Mouse (Mus musculus): ENCODE results near the gene Adam30. TPM values are rescaled to one million over a fixed set of nuclear protein-coding genes. Genes with fewer than 3 reads are reported as not detected.

The Adam30 gene
- polyA plus RNA-seq, 1 experiment from 2014 or later: not detected

DNA sequence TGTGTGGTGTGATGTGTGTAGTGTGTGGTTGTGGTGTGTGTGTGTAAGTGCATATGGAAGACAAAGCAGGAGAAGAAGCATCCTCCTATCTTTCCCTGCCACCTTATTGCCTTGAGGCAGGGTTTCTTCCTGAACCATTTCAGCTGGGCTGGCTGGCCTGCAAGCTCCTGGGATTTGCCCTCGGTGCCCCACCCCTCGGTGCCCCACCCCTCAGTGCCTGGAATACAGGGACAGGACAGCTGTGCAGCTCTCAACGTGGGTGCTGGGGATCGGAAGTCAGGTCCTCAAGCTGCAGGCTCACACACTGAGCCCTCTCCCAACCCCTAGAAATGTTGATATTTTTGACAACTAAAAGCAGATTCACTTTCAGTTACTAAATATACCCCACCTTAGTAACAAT is 4.3 kb upstream of the Adam30 start:
- Histone ChIP-seq H3K27ac (replicated peaks; ENCODE audit: low read depth, low read length) (no peak overlapping the region), H3K36me3 (replicated peaks; ENCODE audit: control insufficient read depth, insufficient read depth, low read depth, low read length) (no peaks in the 10 kb centered on the region), H3K27me3 (ENCODE audit: control insufficient read depth, insufficient read depth, low read length) (no peaks in the 10 kb centered on the region), H3K9me3 (replicated peaks; ENCODE audit: control insufficient read depth, low read length) (no peaks in the 10 kb centered on the region), H3K4me1 (ENCODE audit: control insufficient read depth, insufficient read depth, low read length) (no peaks in the 10 kb centered on the region), H3K9ac (replicated peaks; ENCODE audit: low read length) (no peak overlapping the region), H3K4me2 (ENCODE audit: low read depth, low read length) (no peak overlapping the region), H3K4me3 (ENCODE audit: low read depth, low read length) (no peak overlapping the region)
- ATAC-seq (replicated peaks; ENCODE audit: insufficient number of reproducible peaks, low FRiP score, low TSS enrichment, low read depth) (no peak), DNase-seq (ENCODE audit: low spot score) (no peak)
- WGBS: 48% methylated on average over 4 of the region's 4 CpGs

- WGBS: 58% methylated on average over 2 of the region's 2 CpGs
- ATAC-seq (replicated peaks; ENCODE audit: insufficient number of reproducible peaks, low FRiP score, low TSS enrichment, low read depth) (no peak), DNase-seq (ENCODE audit: low spot score) (no peak)
- no peak overlapping the region for H3K27ac ChIP-seq (replicated peaks; ENCODE audit: low read depth, low read length)
- H3K36me3 ChIP-seq (replicated peaks; ENCODE audit: control insufficient read depth, insufficient read depth, low read depth, low read length): no peaks in the 10 kb centered on the region
- H3K4me3 ChIP-seq (ENCODE audit: low read depth, low read length): no peak overlapping the region
- H3K4me2 ChIP-seq (ENCODE audit: low read depth, low read length): no peak overlapping the region
- no peak overlapping the region for H3K9ac ChIP-seq (replicated peaks; ENCODE audit: low read length)
- H3K9me3 ChIP-seq (replicated peaks; ENCODE audit: control insufficient read depth, low read length): no peaks in the 10 kb centered on the region
- H3K27me3 ChIP-seq (ENCODE audit: control insufficient read depth, insufficient read depth, low read length): no peaks in the 10 kb centered on the region
- H3K4me1 ChIP-seq (ENCODE audit: control insufficient read depth, insufficient read depth, low read length): no peaks in the 10 kb centered on the region
These were observed 3.4 kb upstream of the Adam30 start for GRCm38 (mm10) chr3:98157073-98157472.

- no peaks in the 10 kb centered on the region for H3K27me3 ChIP-seq (ENCODE audit: control insufficient read depth, insufficient read depth, low read length)
- H3K9me3 ChIP-seq (replicated peaks; ENCODE audit: control insufficient read depth, low read length): no peaks in the 10 kb centered on the region
- 49% methylated on average over 2 of the region's 2 CpGs for WGBS
- no peak overlapping the region for H3K4me2 ChIP-seq (ENCODE audit: low read depth, low read length)
- H3K36me3 ChIP-seq (replicated peaks; ENCODE audit: control insufficient read depth, insufficient read depth, low read depth, low read length): no peaks in the 10 kb centered on the region
- no peaks in the 10 kb centered on the region for H3K4me1 ChIP-seq (ENCODE audit: control insufficient read depth, insufficient read depth, low read length)
- ATAC-seq (replicated peaks; ENCODE audit: insufficient number of reproducible peaks, low FRiP score, low TSS enrichment, low read depth) (no peak), DNase-seq (ENCODE audit: low spot score) (no peak)
- H3K27ac ChIP-seq (replicated peaks; ENCODE audit: low read depth, low read length): no peak overlapping the region
- H3K4me3 ChIP-seq (ENCODE audit: low read depth, low read length): no peak overlapping the region
- no peak overlapping the region for H3K9ac ChIP-seq (replicated peaks; ENCODE audit: low read length)
These were observed 2.8 kb upstream of the Adam30 start for GRCm38 (mm10) chr3:98157585-98157984.

DNA sequence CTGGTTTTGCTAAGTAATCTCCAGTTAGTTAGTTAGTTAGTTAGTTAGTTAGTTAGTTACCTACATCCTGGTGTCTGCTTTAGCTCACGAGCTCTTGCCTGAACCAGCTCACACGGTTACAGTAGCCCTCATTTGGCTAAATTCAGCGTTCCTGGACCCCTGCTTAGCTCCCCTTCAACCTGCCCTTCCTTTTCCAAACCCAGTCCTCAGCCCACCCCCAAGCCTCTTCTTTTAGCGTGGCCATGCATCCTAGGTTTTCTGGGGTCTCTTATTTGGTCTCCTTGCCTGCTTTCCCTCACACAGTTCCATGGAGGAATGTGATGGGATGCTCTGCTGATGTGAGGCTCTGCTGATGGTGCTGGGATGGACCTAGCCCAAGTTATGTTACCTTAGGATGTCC is 1.8 kb upstream of the Adam30 start:
- H3K27me3 ChIP-seq (ENCODE audit: control insufficient read depth, insufficient read depth, low read length): no peaks in the 10 kb centered on the region
- H3K4me2 ChIP-seq (ENCODE audit: low read depth, low read length): no peak overlapping the region
- H3K9ac ChIP-seq (replicated peaks; ENCODE audit: low read length): no peak overlapping the region
- no peak overlapping the region for H3K4me3 ChIP-seq (ENCODE audit: low read depth, low read length)
- H3K27ac ChIP-seq (replicated peaks; ENCODE audit: low read depth, low read length): no peak overlapping the region
- H3K4me1 ChIP-seq (ENCODE audit: control insufficient read depth, insufficient read depth, low read length): no peaks in the 10 kb centered on the region
- ATAC-seq (replicated peaks; ENCODE audit: insufficient number of reproducible peaks, low FRiP score, low TSS enrichment, low read depth) (no peak), DNase-seq (ENCODE audit: low spot score) (no peak)
- no peaks in the 10 kb centered on the region for H3K36me3 ChIP-seq (replicated peaks; ENCODE audit: control insufficient read depth, insufficient read depth, low read depth, low read length)
- H3K9me3 ChIP-seq (replicated peaks; ENCODE audit: control insufficient read depth, low read length): no peaks in the 10 kb centered on the region
- WGBS: 77% methylated on average over 4 of the region's 4 CpGs

DNA sequence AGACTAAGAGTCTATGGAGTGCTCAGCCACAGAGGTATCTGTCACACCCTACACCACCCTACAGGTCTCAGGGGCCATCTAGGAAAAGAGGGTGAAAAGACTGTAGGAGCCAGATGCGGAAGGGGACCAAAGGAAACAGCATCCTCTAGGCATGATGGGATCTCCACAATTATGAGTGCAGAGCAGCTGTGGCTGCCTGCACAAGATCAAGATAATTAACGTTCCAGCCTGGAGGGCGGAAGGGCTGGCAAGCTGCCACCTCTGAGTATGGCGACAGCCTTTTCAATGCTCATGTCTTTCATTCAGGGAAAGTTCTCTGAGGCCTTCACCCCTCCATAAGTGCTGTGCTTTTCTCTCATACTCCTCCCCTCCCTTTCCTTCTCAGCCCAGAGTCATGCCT is 1.1 kb upstream of the Adam30 start:
- no peak overlapping the region for H3K4me2 ChIP-seq (ENCODE audit: low read depth, low read length)
- no peaks in the 10 kb centered on the region for H3K36me3 ChIP-seq (replicated peaks; ENCODE audit: control insufficient read depth, insufficient read depth, low read depth, low read length)
- DNase-seq (ENCODE audit: low spot score): peak; percentile 30
- no peak overlapping the region for H3K9ac ChIP-seq (replicated peaks; ENCODE audit: low read length)
- H3K27me3 ChIP-seq (ENCODE audit: control insufficient read depth, insufficient read depth, low read length): no peaks in the 10 kb centered on the region
- ATAC-seq (replicated peaks; ENCODE audit: insufficient number of reproducible peaks, low FRiP score, low TSS enrichment, low read depth): no peak
- WGBS: 52% methylated on average over 4 of the region's 4 CpGs
- H3K4me1 ChIP-seq (ENCODE audit: control insufficient read depth, insufficient read depth, low read length): no peaks in the 10 kb centered on the region
- no peak overlapping the region for H3K27ac ChIP-seq (replicated peaks; ENCODE audit: low read depth, low read length)
- no peak overlapping the region for H3K4me3 ChIP-seq (ENCODE audit: low read depth, low read length)
- no peaks in the 10 kb centered on the region for H3K9me3 ChIP-seq (replicated peaks; ENCODE audit: control insufficient read depth, low read length)

DNA sequence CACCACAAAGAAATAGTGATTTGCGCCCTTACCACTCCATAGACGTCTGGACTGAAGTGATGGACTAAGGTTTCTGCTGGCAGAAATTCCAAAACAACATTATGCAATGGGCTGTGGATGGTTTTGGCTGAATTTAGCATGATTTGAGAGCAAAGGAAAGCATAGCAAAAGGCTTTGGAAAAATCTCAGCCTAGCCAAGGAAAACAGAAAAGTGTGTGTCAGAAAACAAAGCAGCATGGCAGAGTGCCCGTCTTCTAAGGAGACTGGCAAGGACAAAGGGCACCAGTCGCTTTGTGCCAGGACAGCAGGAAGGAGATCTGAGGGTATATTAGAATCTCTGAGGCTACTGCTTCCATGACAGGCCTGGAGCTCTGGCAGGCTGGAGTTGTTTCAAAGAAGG is 17.9 kb downstream of the Adam30 start:
- Histone ChIP-seq H3K4me2 (ENCODE audit: low read depth, low read length) (no peak overlapping the region), H3K9me3 (replicated peaks; ENCODE audit: control insufficient read depth, low read length) (no peaks in the 10 kb centered on the region), H3K4me3 (ENCODE audit: low read depth, low read length) (no peak overlapping the region), H3K9ac (replicated peaks; ENCODE audit: low read length) (no peak overlapping the region), H3K27ac (replicated peaks; ENCODE audit: low read depth, low read length) (no peak overlapping the region), H3K27me3 (ENCODE audit: control insufficient read depth, insufficient read depth, low read length) (no peaks in the 10 kb centered on the region), H3K36me3 (replicated peaks; ENCODE audit: control insufficient read depth, insufficient read depth, low read depth, low read length) (no peaks in the 10 kb centered on the region), H3K4me1 (ENCODE audit: control insufficient read depth, insufficient read depth, low read length) (no peaks in the 10 kb centered on the region)
- DNase-seq (ENCODE audit: low spot score) (no peak), ATAC-seq (replicated peaks; ENCODE audit: insufficient number of reproducible peaks, low FRiP score, low TSS enrichment, low read depth) (no peak)
- 81% methylated on average over 4 of the region's 4 CpGs for WGBS

- H3K36me3 ChIP-seq (replicated peaks; ENCODE audit: control insufficient read depth, insufficient read depth, low read depth, low read length): no peaks in the 10 kb centered on the region
- H3K4me1 ChIP-seq (ENCODE audit: control insufficient read depth, insufficient read depth, low read length): no peaks in the 10 kb centered on the region
- H3K27ac ChIP-seq (replicated peaks; ENCODE audit: low read depth, low read length): no peak overlapping the region
- H3K9me3 ChIP-seq (replicated peaks; ENCODE audit: control insufficient read depth, low read length): no peaks in the 10 kb centered on the region
- DNase-seq (ENCODE audit: low spot score): peak; percentile 70
- H3K4me2 ChIP-seq (ENCODE audit: low read depth, low read length): no peak overlapping the region
- WGBS: 23% methylated on average over 7 of the region's 7 CpGs
- no peak overlapping the region for H3K9ac ChIP-seq (replicated peaks; ENCODE audit: low read length)
- H3K4me3 ChIP-seq (ENCODE audit: low read depth, low read length): no peak overlapping the region
- ATAC-seq (replicated peaks; ENCODE audit: insufficient number of reproducible peaks, low FRiP score, low TSS enrichment, low read depth): no peak
- no peaks in the 10 kb centered on the region for H3K27me3 ChIP-seq (ENCODE audit: control insufficient read depth, insufficient read depth, low read length)
These were observed 20.4 kb downstream of the Adam30 start for GRCm38 (mm10) chr3:98180805-98181204.

DNA sequence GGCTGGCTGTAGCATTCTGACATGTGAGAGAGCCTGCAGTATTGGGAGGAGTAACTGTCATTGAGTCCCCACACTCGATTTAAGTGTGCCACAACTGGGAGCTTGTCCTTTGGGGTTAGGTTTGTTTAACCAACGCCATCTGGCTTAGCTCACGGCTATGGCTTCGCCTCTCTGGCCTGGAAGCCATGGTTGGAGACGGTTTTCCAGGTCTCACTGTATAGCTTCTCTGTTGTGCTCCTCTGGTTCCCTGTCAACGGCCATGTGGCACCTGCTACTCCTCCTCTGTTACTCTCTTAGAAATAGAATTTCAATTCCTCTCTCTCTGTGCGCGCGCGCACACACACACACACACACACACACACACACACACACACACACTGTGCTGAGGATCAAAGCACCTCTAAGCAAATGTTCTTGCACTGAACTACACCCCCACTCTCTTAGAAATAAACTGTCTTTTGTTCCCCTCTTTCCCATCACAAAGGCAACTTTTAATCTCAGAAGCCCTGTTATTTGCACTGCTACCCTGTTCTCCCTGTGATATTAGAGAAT is 24.8 kb downstream of the Adam30 start:
- Histone ChIP-seq H3K9me3 (replicated peaks; ENCODE audit: control insufficient read depth, low read length) (no peaks in the 10 kb centered on the region), H3K4me3 (ENCODE audit: low read depth, low read length) (no peak overlapping the region), H3K4me2 (ENCODE audit: low read depth, low read length) (no peak overlapping the region), H3K27ac (replicated peaks; ENCODE audit: low read depth, low read length) (no peak overlapping the region), H3K36me3 (replicated peaks; ENCODE audit: control insufficient read depth, insufficient read depth, low read depth, low read length) (no peaks in the 10 kb centered on the region), H3K27me3 (ENCODE audit: control insufficient read depth, insufficient read depth, low read length) (no peaks in the 10 kb centered on the region), H3K4me1 (ENCODE audit: control insufficient read depth, insufficient read depth, low read length) (no peaks in the 10 kb centered on the region), H3K9ac (replicated peaks; ENCODE audit: low read length) (no peak overlapping the region)
- whole genome bisulfite sequencing: 53% methylated on average over 10 of the region's 10 CpGs
- DNase-seq (ENCODE audit: low spot score): no peak
- ATAC-seq (replicated peaks; ENCODE audit: insufficient number of reproducible peaks, low FRiP score, low TSS enrichment, low read depth): no peak

All from embryonic facial prominence, embryonic 11.5 days (tissue).